Mouse (Mus musculus) spleen, adult 18-20 months (tissue): ENCODE results near the gene Ddr2.
"Not testable (repeated sequence)": the region's sequence is repeated elsewhere in the genome, so short reads cannot be mapped to it uniquely, and the experiment has no call there.

Experiments used
- DNase-seq, 2 experiments: peaks; one replicate each; pipeline ENCODE4 v3.0.0; 2022; ENCODE audit warnings: mixed read lengths in 2 of 2

Ddr2 gene

DNA sequence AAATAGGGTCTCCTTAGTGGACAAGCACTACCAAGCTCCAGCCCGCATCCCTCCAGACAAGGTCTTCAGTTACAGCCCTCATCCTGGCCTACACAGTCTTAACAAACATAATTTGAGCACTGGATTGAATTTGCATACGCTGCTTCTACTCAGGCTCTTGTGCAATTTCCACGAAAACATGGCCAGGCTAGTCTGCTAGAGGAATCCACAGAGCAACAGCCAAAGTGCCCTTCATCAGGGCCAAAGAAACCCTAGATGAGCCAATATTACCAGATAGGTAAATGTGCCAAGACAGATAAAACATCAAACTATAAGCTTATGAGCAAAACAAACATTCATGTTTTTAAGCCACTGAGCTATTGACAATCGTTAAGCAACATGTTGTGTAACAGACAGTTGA lies 75.6 kb downstream of the Ddr2 start:
- no peak for DNase-seq

DNA sequence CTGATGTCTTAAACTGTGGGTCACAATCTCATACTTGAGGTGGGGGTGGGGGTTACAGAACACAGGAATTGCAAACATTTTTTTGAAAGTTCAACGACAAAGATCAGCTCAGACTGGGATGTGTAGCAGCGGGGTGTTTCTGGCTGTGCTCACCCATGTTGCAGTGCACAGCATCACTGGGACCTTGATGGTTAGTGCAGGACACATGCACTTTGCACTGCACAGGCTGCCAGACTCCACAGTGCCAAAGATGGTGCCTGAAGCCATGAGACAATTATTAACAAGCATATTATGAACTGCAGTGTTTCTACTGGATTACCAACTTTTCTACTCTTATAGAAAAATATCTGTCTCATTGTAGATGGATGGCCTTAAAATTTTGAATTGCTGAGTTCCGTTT lies 78.9 kb downstream of the Ddr2 start:
- DNase-seq = no peak

DNA sequence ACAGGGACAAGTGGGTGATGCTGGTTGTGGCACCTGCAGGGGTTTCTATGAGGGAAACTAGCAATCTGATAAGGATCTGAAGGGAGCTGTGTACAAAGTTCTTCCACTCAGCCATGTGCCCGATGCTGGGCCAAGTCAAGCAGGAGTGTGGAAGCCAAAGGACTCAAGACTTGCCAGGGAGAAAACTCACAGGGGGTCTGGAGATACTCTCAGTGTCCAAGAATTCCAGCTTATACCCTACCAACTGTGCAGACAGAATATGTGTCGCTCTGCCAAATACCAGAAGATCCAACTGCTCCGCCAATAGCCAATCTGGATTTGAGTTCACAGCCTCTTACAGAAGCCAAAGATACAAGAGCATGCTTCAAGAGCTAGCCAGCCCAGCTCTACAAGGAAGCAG lies 95.8 kb downstream of the Ddr2 start:
- no peak for DNase-seq

DNA sequence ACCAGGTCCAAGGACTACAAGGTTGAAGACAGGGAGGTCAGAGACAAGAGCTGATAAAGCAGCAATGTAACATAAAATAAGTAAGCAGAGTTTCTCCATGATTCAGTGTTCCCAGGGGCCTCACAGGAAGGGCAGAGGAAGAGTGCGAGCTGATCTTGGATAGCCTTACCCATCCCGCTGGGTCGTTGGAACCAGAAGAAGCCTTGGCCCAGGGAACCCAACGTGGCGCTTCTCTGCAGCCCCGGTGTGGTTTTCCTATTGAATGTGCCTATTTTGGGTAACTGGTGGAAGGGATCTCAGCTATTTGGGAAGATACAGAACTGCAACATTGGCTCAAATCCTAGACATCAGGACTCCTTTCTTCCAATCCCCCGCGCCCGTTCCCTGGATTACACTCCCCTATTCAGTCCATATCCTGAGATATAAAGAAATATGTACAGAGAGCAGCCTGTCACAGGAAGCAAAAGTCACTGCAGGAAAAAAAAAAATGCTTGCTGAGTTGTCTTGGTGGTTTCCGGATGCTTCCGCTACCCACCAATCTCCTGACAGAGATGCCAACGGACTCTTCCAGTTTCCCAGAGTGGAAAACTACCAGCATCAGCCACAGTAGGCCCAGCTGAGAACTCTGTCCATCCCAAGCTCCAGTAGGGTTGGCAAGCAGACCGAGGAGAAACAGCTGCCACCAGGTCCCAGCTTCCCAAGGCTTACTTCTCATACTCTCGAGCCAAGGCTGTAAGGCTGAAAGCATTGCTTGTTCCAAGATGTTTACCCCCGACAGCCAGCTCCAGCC lies 99.7 kb downstream of the Ddr2 start:
- no peak for DNase-seq

DNA sequence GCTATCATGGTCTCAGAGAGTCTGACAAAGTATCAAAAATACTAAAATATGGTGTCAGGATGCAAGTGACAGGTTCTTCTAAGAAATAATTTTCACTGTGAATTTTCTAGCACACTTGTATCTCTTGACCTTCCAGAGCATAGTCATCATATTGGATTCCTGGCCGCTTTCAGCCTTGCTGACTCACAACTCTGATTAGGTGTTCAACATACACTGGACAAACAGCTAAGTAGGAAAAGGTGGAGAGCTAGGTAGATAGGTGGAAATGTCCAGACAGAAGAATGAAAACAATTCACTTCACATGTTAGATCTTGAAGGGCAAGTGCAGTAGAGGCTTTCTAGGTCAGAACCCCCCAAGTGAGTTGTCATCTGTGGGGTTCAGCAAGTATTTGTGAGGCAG lies 101.3 kb downstream of the Ddr2 start:
- DNase-seq = no peak

GRCm38 (mm10) chr1:170008432-170009220 lies 101.9 kb downstream of the Ddr2 start:
- no peak for DNase-seq

- no peak for DNase-seq
Observed at GRCm38 (mm10) chr1:170006516-170006915, 104.0 kb downstream of the Ddr2 start.

GRCm38 (mm10) chr1:170005297-170005696 lies 105.3 kb downstream of the Ddr2 start:
- DNase-seq = no peak

DNA sequence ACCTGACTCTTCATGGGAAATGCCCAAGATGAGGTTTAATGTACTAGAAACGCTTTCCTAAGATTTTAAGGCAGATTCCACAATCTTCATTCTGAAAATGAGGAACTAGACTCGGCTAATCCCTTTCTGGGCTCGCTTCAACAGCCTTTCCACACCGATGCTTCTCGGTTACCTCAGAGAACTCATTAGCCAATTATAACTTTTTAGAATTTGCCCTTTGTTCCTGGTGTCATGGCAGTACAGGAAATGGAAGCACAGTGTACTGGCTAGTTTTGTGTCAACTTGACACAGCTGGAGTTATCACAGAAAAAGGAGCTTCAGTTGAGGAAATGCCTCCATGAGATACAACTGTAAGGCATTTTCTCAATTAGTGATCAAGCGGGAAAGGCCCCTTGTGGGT lies 116.7 kb downstream of the Ddr2 start:
- not testable (repeated sequence) for DNase-seq

GRCm38 (mm10) chr1:169986166-169986565 lies 124.4 kb downstream of the Ddr2 start:
- no peak for DNase-seq

DNA sequence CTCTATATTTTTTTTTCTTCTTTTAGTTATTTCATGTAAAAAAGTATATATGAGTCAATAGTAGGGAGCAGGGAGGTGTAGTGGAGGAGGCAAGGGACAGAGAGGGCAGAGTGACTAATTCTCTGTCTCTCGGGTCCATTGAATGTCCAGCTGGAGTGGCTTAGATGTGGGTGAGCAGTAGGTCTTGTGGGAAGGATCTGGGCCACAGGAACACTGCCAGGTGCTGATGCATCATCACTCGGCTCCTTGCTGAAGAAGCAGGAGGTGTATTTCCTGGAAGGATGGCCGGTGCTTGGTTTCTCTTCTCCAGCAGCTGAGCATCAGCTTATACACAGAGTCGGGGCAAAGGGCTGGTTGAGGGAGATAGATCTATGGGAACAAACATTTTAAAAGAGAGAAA lies 132.9 kb downstream of the Ddr2 start:
- DNase-seq = no peak

GRCm38 (mm10) chr1:169971998-169972397 lies 138.6 kb downstream of the Ddr2 start:
- DNase-seq = no peak

DNA sequence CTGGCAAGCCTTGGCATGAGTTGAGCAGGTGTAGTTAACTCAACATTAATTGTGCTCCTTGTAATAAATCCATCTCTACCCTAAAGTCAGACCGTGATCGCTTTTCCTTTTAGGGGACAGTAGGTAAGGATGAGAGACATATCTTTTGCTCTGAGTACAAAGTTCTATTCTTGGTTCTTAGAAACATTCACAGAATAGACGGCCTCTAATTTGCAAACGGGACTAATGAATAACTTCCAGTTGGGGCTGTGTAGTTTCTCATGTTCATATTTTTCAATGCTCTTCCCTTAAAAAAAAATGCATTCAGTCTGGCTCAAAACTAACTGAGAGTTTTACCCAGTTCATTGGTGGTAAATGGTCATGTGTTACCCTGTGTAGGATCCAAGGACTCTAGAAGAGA lies 139.6 kb downstream of the Ddr2 start:
- no peak for DNase-seq

- DNase-seq = no peak
Observed at GRCm38 (mm10) chr1:169969516-169969886, 141.1 kb downstream of the Ddr2 start.

DNA sequence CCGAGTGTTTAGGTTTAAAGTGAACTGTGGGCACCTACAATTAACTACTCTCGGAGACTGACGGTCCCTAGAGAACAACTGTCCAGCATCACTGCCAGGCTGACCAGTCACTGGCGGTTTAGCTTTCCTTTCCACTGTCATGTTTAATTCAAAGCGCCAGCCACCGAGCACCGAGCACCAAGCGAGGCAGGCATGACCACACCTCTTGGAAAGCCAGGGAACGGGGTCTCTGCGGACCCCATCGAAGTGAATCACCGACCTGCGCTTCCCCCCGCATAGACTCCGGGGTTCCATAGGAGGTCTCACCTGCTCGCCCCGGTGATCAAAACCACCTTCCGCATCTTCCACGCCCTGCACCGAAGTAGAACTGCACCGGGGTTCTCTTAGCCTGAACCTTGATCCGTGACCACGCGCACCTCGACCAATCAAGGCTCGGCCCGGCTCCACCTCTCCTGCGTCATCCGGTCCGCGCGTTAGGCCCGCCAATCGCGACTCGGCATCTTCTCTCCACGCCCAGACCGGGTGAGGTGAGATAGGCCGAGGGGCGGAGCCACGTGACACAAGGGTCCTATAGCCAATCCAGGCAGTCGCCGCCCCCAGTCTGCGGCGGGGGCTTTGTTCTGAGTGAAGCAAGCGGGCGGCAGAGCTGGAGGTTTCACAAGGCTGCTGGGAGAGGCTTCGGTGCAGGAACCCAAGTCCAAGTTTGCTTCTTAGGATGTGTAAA lies 141.6 kb downstream of the Ddr2 start, which contains the start of gene Hsd17b7:
TSS of gene Hsd17b7 (minus strand) at position 450 of the 724 bp plus-strand sequence.
- peak; percentile 93 to 95 for DNase-seq

DNA sequence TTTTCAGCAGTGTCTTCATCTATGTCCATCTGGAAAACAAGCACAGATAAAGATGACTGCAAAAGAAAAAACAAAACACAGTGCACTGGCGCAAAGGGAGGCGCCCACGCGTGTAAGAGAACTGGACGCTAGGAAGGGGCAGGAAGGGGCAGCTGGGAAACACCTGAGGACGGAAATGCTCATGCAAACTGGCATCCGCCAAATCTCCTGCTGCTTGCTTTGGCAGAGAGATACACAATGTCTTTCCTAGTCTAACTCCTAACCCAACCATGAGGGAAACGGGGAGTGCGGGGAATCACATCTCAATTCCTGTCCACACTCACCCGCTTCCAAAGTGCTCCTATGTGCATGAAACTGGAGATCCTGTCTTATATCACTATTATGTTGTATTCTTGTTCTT lies 157.5 kb downstream of the Ddr2 start:
- no peak for DNase-seq

- DNase-seq = no peak
Observed at GRCm38 (mm10) chr1:169952636-169953035, 157.9 kb downstream of the Ddr2 start.

DNA sequence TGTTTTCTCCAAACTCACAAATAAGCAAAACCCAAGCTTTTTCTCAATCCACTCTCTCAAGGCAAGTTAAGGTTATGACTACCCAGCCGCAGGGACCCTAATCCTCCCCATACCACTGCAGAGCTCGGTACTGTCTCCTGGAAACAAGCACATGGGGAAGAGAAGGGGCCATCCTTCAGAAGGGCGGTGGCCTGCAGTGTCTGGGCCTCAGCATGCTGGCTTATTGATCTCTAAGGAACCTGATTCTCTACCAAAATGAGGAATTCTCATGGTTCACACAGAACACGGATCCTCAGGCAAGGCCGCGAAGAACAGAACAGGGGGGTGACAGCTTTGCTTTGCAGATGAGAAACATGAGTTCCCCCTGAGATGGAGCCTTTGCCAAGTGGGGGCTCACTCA lies 159.0 kb downstream of the Ddr2 start:
- DNase-seq = no peak

DNA sequence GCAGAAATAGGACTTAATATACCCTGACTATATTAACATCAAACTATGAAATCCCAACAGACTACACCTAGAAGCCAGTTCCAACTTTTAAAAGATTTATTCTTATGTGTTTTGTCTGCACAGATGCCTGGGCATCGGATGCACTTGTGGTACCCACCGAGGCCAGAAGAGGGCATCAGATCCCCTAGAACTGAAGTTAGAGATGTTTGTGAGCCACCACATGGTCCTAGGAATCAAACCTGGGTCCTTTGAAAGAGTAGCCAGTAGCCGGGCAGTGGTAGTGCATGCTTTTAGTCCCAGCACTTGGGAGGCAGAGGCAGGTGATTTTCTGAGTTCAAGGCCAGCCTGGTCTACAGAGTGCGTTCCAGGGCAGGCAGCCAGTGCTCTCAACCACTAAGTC lies 159.9 kb downstream of the Ddr2 start:
- DNase-seq = no peak

DNA sequence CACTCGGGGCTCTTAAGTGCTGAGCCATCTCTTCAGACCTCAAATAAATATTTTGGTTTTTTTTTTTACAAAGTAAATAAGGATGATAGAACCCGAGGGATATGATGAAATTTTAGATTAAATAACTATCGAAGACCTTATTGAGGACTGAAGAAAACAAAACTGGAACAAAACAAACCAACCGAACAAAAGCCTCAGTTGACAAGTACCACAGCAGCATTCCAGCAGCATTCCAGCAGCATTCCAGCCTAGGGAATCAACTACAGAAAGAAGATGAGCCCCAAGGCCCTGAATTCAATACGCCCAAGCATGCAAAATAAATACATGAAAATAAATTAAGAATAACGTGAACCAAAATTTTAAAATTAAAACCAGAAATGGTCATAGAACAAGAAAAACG lies 160.6 kb downstream of the Ddr2 start:
- no peak for DNase-seq

DNA sequence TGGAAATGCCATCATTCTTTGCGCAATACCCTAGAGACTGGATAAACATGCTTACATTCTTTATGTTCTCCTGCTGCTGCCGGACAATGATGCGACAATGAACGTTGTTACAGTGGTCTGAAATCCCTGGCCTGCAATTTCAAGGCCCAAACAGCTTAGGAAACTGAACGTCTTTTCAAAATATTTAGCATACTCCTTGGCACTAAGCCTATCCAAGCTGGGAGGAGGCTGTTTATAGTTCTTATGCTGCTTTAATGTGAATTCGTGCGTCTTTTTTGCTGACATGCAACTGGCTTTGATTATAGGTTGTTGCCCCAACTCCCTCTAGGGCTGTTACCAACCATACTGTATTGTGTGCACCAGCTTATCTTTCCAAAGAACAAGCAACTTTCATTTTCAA lies 161.7 kb downstream of the Ddr2 start:
- no peak for DNase-seq

- DNase-seq = no peak
Observed at GRCm38 (mm10) chr1:169948280-169948679, 162.3 kb downstream of the Ddr2 start.

DNA sequence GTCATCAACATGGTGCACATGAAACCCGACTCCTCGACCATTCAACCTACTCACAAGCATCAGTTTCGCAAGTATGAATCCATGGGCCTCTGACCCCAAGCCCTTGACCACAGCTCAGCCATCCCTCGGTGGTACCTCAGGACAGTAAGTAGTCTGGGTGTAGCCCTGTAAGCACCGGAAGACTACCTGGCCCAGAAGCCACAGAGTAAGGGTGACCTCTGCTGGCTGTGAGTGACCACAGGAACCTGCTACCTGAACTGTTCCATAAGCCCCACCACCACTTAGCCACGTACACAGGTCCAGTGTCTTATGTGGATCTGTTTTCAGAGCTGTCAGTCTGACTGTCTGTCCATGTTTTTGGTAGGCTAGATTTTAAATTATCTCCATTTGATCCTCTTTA lies 162.9 kb downstream of the Ddr2 start:
- no peak for DNase-seq

GRCm38 (mm10) chr1:169946004-169946403 lies 164.6 kb downstream of the Ddr2 start:
- no peak for DNase-seq
